Mouse (Mus musculus) ovary, postnatal 36 days (tissue): ENCODE results near the gene Ugt2a2.
"Not testable (repeated sequence)": the region's sequence is repeated elsewhere in the genome, so short reads cannot be mapped to it uniquely, and the experiment has no call there.

ENCODE experiments used
- DNase-seq: peaks from one replicate; pipeline ENCODE4 v3.0.0; 2022; ENCODE audit warnings: low spot score, mixed read lengths

Gene Ugt2a2

GRCm38 (mm10) chr5:87482160-87482559 is at the start of gene Ugt2a2:
Gene Ugt2a2 (minus strand): TSS chr5:87482260.
- no peak for DNase-seq

GRCm38 (mm10) chr5:87523561-87523960 is 41.5 kb upstream of the Ugt2a2 start:
- DNase-seq: not testable (repeated sequence)

GRCm38 (mm10) chr5:87505776-87506458 is 23.9 kb upstream of the Ugt2a2 start:
- DNase-seq: no peak

GRCm38 (mm10) chr5:87502687-87503086 is 20.6 kb upstream of the Ugt2a2 start:
- no peak for DNase-seq

- no peak for DNase-seq
Observed at GRCm38 (mm10) chr5:87499341-87499740, 17.3 kb upstream of the Ugt2a2 start.

- no peak for DNase-seq
Observed at GRCm38 (mm10) chr5:87498936-87499335, 16.9 kb upstream of the Ugt2a2 start.

GRCm38 (mm10) chr5:87490771-87491170 is 8.7 kb upstream of the Ugt2a2 start, which contains the start of gene Ugt2a1:
Gene Ugt2a1 (minus strand): TSS chr5:87490871.
- no peak for DNase-seq

- not testable (repeated sequence) for DNase-seq
Observed at GRCm38 (mm10) chr5:87486706-87487105, 4.6 kb upstream of the Ugt2a2 start, which contains the start of gene Gm43638. Gene Gm43638 (minus strand): TSS chr5:87486806.

- DNase-seq: no peak
Observed at GRCm38 (mm10) chr5:87458810-87459209, 23.2 kb downstream of the Ugt2a2 start.

GRCm38 (mm10) chr5:87457701-87458100 is 24.4 kb downstream of the Ugt2a2 start:
- DNase-seq: no peak

- DNase-seq: no peak
Observed at GRCm38 (mm10) chr5:87456216-87456850, 25.7 kb downstream of the Ugt2a2 start.

GRCm38 (mm10) chr5:87455519-87455918 is 26.5 kb downstream of the Ugt2a2 start:
- no peak for DNase-seq

GRCm38 (mm10) chr5:87452514-87452913 is 29.5 kb downstream of the Ugt2a2 start:
- not testable (repeated sequence) for DNase-seq

- no peak for DNase-seq
Observed at GRCm38 (mm10) chr5:87436264-87436663, 45.8 kb downstream of the Ugt2a2 start.

GRCm38 (mm10) chr5:87425676-87426075 is 56.4 kb downstream of the Ugt2a2 start:
- no peak for DNase-seq

- DNase-seq: not testable (repeated sequence)
Observed at GRCm38 (mm10) chr5:87424041-87424440, 58.0 kb downstream of the Ugt2a2 start, which contains the start of gene Ugt2b38. Gene Ugt2b38 (minus strand): TSS chr5:87424203.
